Mouse (Mus musculus): ENCODE results near the gene Asna1.
A peak's percentile ranks its signal among the peaks of the same experiment; 100 is the strongest.

Gene Asna1

DNA sequence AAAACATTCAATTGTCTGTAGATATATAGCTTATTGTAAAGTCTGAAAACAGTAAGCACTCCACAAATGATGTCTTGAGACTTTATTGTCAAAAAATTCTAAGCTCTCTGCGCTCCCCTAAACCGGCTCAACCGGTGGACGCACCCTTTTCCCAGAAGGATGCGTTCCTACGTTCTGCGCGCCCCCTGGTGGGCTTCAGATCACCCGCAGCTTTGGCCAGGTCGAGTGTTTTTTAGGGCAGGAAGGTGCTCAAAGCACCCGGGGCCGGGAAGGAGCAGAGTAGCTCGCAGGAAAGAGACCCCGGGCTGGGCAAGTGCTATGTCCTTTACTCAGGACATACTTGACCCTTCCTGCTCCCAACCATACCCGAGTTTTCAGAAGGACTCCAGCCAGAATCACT lies 35.3 kb downstream of the Asna1 start:
- peak; percentile 85 to 90 for DNase-seq (ENCODE audit: low spot score in 2 of 2)

DNA sequence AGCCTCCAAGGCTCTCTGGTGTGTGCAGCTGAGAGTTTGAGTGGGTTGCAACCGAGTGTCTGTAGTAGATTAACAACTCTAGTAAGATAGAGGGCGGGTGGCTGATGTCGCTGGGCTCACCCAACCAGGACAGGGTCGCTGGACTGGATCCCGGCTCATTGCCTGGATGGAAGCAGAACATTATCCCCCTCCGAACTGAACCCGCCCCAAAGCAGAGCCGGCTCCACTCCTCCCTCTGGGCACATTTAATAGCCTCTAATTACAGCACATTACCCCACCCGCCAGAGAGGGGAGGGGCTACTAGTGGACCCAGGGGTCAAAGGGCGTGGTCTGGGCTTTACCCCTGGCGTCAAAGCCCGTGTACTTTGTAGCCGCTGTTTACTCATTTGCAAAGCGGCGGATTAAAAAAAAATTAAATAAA lies 35.8 kb downstream of the Asna1 start:
- no peak for DNase-seq (ENCODE audit: low spot score in 2 of 2)

DNA sequence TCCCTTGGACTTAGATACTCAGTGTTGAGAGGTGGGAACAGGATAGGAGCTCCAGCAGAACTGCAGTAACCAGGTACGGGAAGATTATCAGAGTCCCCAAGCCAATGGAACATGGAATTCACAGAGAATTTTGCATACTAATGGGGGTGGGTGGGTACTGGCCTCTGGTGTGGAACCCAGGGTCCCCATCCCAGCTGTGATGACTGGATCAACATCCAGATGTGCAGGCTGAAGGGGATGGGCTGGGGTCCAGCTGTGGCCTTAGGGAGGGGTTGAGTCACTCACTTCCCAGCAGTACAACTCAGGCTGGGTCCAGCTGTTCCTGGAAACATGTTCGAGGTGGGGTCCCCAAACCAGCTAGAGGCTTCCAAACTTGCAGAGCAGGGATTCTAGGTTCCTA lies 37.2 kb downstream of the Asna1 start:
- no peak for DNase-seq (ENCODE audit: low spot score in 2 of 2)

DNA sequence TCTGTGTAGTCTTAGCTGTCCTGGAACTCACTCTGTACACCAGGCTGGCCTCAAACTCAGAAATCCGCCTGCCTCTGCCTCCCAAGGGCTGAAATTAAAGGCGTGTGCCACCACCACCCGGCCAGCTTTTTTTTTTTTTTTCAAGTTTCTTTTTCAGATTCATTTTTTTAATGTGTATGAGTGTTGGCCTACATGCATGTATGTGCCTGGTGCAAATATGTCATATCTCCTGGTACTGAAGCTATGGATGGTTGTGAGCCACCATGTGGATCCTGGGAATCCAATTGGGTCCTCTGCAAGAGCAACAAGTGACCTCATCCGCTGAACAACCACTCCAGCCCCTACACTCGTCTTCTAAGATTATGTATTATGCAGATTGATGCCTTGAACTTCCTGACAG lies 37.7 kb downstream of the Asna1 start:
- DNase-seq (ENCODE audit: low spot score in 2 of 2) = no peak

DNA sequence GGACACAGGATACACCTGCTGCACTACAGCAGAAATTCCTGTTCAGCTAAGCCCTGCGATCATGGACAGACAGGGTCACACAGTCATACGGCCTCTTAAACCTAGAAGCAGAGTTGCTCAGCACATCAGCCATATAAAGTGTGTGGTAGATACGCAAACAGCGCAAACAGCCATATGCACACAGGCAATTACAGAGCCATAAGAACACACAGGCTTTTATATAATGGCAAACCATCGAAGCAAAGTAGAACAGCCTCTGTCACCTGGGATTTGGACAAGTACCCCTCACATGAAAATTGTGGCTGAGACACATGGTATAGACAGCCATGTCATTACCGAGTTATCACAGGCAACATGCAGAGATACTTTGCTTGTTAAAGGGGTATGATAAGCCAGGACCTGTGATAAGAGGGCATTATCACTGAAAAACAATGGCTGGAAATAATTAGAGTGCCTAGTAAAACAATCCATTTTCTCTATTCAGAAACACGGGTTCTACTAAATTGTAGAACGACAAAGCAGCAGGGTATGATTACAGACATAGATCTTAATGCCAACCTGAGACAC lies 38.6 kb downstream of the Asna1 start:
- DNase-seq (ENCODE audit: low spot score in 2 of 2) = no peak

DNA sequence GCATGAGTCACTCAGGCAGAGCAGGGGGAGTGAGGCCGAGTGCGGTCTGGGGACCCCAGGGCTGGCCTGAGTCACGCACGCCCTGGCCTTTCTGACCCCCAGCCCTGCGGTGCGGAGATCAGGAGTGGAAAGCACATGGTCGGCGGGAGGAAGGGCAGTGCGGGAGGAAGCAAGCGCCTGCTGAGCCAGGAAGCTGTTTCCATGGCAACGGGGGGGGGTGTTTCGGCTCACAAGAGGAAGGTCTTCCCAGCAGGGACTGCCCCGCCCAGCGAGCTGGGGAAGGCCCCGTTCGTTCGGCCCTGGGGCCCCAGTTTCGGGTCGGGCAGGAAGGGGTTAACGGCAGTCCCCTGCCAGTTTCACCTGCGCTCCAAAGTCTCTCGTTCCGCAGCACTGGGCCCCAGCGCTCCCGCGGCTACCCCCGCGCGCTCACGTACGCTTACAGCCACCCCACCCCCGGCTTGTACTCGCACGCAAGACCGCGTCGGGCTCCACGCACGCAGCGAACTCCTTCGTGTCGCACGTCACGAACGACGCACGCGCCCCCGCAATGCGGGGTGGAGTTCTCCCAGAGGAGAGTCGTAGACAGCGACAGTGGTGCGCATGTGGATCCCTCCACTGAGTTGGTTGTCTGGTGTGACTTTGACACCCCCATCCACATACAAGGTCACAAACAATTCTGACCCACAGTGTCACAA lies 39.2 kb downstream of the Asna1 start:
- DNase-seq (ENCODE audit: low spot score in 2 of 2) = peak; percentile 94 to 97

DNA sequence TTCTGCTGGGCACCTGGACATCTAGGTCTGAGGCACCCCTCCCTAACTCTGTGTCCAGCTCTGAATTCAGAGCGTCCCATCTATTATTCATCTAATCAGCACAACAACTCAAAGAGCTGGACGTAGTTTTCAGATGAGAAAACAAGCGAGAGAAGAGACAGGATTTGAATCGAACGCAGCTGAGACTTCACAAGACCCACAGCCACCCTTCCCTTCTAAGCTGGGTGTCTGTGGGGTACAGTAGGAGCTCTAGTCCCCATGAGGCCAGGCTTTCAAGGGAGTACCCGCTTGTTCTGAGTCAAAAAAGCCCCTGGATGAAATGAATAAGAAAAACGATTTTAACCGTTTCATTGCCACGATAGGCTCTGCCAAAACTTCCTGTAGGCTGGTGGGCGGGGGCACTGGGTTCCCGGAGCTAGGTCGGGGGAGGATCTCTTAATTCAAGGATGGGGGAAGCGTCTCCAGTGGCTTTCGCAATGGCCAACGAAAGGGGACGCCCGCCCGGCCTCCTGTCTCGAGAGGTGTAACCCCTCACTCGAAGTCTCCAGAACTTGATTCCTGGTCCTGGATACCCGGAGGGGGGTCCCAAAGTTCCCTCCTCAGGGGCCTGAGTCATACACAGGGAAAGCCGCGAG lies 39.9 kb downstream of the Asna1 start:
- no peak for DNase-seq (ENCODE audit: low spot score in 2 of 2)

DNA sequence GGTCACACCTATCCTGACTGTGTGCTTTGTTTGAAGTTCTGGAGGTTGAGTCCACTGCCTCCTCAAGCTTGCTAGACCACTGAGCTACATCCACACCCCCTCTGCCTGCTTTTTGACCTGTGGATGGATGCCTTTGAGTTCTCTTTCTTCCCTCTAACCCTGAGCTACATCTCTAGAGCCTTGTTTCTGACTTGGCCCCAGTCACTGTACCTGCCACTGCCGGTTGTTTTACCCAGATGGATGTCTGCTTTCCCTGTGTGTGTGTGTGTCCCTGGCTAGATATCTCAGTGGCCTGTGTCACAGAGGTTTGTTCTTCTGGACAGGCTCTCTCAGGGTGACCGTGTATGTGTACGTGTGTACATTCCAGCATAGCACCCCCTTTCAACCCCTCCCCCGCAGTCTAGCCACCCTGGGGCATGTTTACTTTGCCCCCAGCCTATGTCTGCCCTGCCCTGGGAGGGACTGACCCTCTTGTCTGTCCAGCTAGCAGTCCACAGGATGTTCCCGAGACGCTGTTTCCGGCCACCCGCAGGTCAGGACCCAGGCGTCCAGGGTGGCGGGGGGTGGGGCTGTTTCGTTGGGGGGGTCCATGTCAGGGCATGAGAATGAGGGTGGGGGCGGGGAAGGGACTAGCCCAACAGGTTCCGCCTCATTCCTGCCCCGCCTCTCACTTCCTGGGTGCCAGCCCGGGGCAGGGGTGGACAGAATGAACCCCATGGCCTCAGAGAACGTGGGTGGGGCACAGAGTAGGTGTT lies 40.6 kb downstream of the Asna1 start:
- DNase-seq (ENCODE audit: low spot score in 2 of 2) = no peak

DNA sequence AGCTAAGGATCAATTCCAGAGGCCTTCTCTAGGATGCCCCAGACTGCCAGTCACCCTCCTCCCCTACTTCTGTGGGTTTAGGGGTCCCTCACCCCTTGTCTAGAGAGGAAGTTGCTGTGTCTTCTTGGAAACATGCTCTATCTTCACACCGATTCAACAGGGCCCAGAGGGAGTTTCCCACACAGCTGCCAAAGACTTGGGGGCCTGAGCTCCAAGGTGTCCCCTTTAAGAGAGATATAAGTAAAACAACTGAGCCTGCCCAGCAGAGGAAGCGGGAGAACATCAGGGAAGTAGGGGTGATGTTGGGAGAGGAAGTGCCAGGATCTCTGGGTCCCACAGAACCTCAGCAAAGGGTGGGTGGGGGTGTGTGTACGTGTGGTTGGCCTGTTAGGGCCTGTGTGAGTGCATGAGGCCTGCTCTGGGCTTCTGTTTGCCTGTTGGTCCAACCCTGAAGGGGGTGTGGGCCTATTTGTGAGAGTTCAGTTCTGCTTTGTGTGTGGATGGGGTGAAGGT lies 42.5 kb downstream of the Asna1 start:
- no peak for DNase-seq (ENCODE audit: low spot score in 2 of 2)

DNA sequence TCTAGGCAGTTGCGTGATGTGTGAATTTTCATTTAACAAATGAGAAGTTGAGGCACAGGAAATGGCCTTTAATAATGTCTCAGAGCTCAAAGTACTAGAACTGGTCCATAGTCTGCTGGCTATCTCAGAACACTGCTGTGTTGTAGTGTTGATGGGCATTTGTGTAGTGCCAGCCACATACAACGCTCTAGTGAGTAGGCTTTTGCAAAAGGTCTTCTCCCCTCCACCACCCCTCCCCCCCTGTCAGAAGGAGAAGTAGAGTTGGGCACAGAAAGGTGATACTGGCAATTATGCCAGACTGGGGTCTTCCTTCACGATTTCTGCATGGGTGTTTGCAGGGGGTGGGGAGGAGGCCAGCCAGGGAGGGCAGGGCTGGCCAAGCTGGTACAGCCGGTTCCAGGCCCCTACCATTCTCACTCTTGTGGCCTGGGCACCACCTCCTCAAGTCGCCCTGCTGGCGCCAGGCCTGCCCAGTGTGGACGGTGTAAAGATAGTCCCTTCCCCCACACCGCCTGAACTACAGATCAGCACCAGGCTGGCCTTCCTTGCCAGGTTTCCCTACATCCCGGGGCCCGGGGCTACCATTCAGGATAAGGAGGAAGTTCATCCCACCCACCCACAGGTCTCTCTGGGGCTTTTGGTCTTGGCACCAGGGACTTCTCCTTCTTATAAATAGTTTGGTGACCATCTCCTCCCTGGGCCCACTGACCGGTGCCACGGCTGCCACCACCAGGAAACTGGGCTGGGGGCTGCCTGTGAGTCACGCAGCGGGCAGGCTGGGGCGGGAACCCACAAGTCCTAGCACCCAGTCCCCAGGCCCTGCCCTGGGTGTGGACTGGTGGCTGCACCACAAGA lies 43.2 kb downstream of the Asna1 start:
- DNase-seq (ENCODE audit: low spot score in 2 of 2) = no peak

DNA sequence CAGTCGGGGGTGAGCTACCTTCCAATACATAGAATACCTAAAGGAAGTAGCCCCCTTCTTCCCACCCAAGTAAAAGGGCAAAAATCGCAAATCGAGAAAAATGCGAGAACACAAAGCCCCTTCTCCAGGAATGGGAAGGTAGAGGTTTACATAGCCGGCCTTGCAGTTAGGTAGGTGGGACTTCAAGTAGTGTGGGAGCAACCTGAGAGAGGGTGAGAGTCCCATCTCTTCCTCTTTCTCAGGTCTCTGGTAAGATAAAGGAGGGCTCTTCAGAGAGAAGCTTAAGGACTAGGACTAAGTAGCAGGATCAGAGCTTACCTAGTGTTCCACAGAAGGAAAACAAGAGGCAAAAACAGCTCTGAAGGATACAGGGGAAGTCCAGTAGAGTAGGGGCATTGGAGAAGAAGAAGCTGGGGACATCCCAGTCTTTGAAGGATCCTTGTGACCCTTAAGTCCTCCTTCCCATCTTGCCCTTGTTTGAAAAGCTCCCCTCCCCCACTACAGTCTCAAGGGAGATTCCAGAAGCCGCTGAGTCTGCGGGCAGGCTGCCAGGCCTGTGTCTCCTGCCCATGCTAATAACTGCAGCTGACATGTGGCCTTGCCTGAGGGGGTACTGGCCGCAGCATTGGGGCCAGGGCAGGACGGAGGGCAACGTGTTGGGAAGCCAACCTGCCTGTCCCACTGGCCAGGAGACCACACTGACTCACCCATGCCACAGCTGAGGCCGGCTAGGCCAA lies 44.3 kb downstream of the Asna1 start:
- peak in 1 of 2 experiments; percentile 50 for DNase-seq (ENCODE audit: low spot score in 2 of 2)

DNA sequence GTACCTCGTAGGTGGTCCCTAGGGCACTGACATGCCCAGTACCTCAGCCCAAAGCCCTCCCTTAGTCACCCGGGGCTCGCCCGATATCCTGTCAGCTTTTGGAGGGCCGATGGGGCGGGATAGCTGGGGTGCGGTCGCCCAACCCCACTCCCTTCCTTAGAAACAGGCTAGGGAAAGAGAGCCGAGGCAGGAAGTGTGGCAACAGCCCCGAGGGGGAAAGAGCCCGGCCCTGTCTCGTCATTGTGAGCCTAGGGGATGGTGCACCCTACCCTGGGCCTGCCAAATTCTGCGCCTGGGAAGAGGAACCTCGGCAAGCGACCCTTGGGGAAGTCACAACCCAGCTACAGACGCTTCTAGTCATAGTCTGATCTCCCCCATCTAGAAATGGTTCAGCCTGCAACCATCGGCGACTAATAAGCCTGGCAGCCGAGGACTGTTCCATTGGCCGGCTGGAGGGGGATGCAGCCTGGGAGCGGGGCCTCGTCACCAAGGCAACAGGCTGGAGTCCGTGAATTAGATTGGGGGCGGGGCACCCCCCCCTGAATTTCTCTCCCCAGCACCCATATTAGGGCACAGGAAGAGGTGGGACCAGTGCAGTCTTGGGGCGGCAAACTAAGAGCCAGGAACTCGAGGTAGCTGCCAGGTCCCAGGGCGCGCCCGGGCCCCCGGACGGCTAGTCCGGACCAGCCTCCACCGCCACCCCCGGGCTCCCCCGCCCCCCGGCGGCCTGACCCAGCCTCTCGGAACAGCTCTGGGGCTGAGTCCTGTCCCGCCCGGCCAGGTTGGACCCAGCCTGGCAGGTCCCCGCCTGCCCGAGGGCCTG lies 45.3 kb downstream of the Asna1 start:
- peak; percentile 93 for DNase-seq (ENCODE audit: low spot score in 2 of 2)

DNA sequence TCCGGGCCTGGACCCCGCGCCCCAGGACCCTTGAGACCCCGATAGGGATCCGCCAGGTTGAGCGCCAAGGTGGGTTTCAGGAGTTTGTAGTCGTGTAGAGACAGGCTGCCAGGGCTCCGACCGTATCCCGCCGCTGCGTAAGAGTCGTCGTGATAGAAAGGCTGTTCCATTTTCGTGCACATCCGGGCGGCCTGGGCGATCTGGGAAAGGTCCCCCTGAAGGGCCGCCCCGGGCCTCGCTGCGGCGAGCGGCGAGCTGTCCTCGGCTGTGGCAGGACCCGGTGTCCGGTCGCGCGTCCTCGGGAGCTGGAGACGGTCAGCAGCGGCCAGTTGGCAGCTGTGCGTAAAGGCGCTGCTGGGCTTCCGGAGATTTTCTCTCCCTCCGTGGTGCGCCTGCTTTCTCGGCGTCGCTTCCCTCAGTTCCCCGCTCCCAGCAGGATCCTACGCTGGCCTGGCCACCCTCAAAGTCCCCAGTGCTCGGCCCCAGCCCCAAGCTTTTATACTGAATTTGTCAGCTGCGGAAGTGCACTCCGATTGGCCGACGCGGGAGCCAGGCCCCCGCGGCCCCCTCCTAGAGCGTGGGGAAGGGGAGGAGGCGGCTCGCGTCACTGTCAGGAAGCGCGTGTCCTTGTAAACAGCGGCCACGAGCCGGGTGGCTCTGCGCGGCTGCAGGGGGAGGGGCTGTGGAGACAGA lies 46.7 kb downstream of the Asna1 start, which contains the start of gene Junb:
Junb (minus strand) TSS at position 471 of the 693 bp plus-strand sequence.
- DNase-seq (ENCODE audit: low spot score in 2 of 2) = peak; percentile 96 to 97

DNA sequence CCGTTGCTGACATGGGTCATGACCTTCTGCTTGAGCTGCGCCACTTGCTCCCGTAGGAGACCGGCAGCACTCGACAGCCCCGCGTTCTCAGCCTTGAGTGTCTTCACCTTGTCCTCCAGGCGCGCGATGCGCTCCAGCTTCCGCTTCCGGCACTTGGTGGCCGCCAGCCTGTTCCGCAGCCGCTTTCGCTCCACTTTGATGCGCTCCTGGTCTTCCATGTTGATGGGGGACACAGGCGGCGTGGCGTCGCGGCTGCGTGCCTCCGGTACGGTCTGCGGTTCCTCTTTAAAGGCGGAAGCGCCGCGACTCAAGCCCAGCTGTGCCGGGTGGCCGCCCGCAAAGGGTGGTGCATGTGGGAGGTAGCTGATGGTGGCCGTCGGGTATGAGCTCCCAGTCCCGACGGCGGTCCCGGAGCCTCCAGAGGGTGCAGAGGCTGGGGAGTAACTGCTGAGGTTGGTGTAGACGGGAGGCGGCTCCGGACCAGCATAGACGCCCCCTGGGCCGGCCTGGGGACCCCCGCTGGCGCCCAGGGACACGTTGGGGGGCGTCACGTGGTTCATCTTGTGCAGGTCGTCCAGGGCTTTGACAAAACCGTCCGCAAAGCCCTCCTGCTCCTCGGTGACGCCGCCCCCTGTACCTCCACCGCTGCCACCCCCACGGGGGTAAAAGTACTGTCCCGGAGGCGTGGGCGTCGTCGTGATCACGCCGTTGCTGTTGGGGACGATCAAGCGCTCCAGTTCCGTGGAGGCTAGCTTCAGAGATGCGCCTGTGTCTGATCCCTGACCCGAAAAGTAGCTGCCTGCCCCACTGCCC lies 47.4 kb downstream of the Asna1 start:
- DNase-seq (ENCODE audit: low spot score in 2 of 2) = peak; percentile 60 to 64

DNA sequence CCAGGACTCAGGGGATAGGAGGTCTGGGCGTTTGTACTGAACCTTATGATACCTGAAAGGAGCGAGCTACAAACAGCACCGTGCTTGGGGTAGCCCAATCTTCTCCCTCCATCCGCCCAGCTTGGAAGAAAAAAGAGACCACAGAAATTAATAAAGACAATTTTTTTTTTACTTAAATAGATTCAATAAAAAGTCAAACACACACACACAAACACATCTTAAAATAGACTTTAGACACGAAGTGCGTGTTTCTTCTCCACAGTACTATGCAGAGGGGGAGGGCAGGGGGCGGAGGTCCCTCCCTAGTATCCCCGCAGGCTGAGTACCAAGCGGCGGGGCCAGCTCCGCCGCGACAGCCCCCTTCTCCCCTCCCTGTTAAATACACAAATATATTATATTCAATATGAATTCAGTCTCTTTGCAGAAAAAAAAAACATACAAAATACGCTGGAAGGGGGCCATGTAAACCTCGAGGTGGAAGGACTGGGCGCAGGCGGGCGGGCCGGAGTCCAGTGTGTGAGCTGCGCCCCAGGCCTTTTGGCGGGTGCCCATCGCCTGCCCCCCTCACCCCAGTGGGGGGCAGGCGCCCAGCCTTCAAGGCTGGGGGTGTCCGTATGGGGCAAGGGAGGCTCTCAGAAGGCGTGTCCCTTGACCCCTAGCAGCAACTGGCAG lies 48.2 kb downstream of the Asna1 start:
- no peak for DNase-seq (ENCODE audit: low spot score in 2 of 2)

DNA sequence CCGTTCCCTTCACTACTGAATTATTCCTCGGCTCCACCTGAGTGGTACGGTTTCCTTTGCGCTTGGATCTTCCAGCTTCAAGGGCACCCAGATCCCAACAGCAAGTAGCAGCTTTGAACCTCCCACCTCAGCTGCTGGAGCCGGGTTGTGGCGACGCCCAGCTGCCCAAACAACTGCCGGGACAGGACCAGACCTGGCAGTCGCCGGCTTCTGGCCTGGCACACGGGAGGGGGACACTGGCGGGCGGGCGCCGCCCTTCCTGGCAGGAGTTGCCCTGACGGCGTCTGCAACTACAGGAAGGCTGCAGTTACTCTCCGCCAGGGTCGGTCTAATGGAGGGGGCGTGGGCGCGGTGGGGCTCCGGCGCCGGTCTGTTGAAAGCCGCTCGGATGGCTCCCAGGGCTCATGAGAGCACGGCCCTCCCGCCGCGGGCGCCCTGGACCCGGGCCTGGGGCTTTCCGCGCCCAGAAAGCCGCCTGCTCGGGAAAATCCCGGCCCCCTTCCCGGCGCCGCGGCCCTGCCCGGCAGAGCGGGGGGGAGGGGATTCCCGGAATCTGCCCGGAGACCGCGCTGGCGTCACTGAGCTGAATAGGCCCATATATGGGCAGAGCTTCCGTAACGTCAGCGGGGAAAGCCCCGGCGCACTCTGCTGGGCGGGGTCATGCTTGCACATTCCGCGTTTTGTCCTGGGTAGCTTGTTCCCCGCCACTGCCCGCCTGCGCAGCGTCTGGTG lies 48.9 kb downstream of the Asna1 start:
- peak; percentile 95 to 96 for DNase-seq (ENCODE audit: low spot score in 2 of 2)

DNA sequence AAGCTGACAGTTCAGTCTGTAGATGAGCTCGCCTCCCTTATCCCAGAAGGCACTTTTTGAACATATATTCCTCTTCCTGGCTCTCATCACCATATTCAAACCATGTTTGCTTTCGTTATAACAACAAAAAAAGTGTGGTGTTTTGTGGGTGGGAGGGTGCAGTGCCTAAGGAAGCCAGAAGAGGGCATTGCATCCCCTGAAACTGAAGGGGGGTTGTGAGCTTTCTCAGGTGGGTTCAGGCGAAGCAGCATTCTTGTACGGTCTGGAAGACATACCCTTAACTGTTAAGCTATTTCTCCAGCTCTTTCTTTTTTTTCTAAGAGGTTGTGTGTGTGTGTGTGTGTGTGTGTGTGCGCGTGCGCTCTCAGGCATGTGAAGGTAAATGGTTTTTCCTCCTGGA lies 49.6 kb downstream of the Asna1 start:
- peak; percentile 61 to 67 for DNase-seq (ENCODE audit: low spot score in 2 of 2)
